Mouse (Mus musculus) hindbrain, embryonic 15.5 days (tissue): Measurements from ENCODE around the gene Nrcam. TPM values are rescaled to one million over a fixed set of nuclear protein-coding genes. Genes with fewer than 3 reads are reported as not detected.

ENCODE experiments used
- ATAC-seq: fragments of 200-750 bp; cut with Nextera tagmentation; 2 replicates; pipeline ENCODE4 v1.8.0; 2017; ENCODE audit warnings: low read depth, moderate number of reproducible peaks, moderate TSS enrichment; ENCODE audit not compliant: low FRiP score
- H3K27ac ChIP-seq: fragments of 300-500 bp; sonication (generic); replicated peaks from 2 replicates; pipeline ENCODE4 v1.5.1; 2015; ENCODE audit warnings: mild to moderate bottlenecking, inconsistent platforms
- H3K27me3 ChIP-seq: fragments of 300-500 bp; sonication (generic); 2 replicates; pipeline ENCODE4 v1.6.1; 2015; ENCODE audit warnings: control low read depth, inconsistent platforms
- H3K36me3 ChIP-seq: fragments of 300-500 bp; sonication (generic); 2 replicates; pipeline ENCODE4 v1.6.1; 2015; ENCODE audit warnings: control low read depth, inconsistent platforms
- H3K4me1 ChIP-seq: fragments of 300-500 bp; sonication (generic); replicated peaks from 2 replicates; pipeline ENCODE4 v1.6.1; 2015; ENCODE audit warnings: control low read depth, inconsistent platforms
- H3K4me2 ChIP-seq: fragments of 300-500 bp; sonication (generic); 2 replicates; pipeline ENCODE4 v1.6.1; 2015; ENCODE audit warnings: moderate library complexity, mild to moderate bottlenecking, inconsistent platforms
- H3K4me3 ChIP-seq: fragments of 300-500 bp; sonication (generic); 2 replicates; pipeline ENCODE4 v1.5.1; 2015; ENCODE audit warnings: mild to moderate bottlenecking, inconsistent platforms
- H3K9ac ChIP-seq: fragments of 300-500 bp; sonication (generic); 2 replicates; pipeline ENCODE4 v1.6.1; 2015; ENCODE audit warnings: inconsistent platforms
- H3K9me3 ChIP-seq: fragments of 300-500 bp; sonication (generic); 2 replicates; pipeline ENCODE4 v1.6.1; 2016; ENCODE audit warnings: control low read depth, inconsistent platforms
- WGBS: fragments of 180-500 bp; shearing (Covaris S2); methylation state at CpG from one replicate; pipeline ENCODE4 v1.1.7; 2015; 5-methylcytosine and 5-hydroxymethylcytosine counted together
- polyA plus RNA-seq: library from polyadenylated mRNA; unstranded; fragments of >200 nt; fragmentation: Nextera tagmentation; extraction: Ambion mirVana; gene quantifications from 2 replicates; pipeline ENCODE4 v1.2.1, GENCODE M21; 2015

The Nrcam gene
- polyA plus RNA-seq, 1 experiment from 2014 or later: 127 TPM

DNA sequence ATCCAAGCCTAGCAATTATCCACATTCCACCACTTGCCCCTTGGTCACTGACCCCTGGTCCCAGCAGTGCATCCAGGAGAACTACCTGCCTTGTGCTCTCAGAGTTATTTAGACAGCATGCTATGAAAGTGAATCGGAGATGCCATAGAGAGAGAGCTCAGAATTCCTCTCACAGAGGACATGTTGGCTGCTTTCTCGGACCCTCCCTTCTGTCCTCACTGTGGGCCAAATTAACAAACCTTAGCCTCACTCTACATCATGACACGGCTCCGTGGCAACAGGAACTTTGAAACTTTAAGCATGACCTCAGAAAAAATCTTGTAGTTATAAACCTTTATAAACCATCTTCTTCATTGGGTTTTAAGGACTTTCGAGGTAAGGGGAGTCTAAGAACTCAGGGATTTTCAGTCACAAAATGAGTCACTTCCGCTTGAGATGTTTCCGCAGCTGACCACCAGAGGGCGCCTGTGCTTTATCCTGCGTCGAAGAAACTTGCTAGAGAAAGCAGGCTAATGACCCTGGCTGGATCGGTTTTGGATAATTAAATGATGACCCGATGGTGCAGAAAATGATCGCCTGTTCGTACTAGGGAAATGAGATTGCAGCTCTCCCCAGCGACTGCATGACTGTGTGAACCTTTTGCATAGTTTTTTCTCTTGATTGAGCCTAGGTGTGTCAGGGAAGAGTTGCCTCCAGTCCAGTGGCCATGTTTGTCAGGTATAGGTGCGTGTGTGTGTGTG is 272.9 kb downstream of the Nrcam start:
- ATAC-seq: peak; percentile 75; the same call in 1 of the 2 replicates
- H3K4me1 ChIP-seq: no peaks in the 10 kb centered on the region
- H3K36me3 ChIP-seq: 0 out of 2 replicates have a peak, but pooled peaks cover 9% of the 10 kb centered on the region
- H3K4me3 ChIP-seq: no peak overlapping the region
- no peak overlapping the region for H3K9ac ChIP-seq
- H3K27me3 ChIP-seq: no peaks in the 10 kb centered on the region
- WGBS: 34% methylated on average over 16 of the region's 16 CpGs
- no peak overlapping the region; the same call in 1 of the 2 replicates for H3K27ac ChIP-seq
- H3K4me2 ChIP-seq: no peak overlapping the region
- H3K9me3 ChIP-seq: no peaks in the 10 kb centered on the region

DNA sequence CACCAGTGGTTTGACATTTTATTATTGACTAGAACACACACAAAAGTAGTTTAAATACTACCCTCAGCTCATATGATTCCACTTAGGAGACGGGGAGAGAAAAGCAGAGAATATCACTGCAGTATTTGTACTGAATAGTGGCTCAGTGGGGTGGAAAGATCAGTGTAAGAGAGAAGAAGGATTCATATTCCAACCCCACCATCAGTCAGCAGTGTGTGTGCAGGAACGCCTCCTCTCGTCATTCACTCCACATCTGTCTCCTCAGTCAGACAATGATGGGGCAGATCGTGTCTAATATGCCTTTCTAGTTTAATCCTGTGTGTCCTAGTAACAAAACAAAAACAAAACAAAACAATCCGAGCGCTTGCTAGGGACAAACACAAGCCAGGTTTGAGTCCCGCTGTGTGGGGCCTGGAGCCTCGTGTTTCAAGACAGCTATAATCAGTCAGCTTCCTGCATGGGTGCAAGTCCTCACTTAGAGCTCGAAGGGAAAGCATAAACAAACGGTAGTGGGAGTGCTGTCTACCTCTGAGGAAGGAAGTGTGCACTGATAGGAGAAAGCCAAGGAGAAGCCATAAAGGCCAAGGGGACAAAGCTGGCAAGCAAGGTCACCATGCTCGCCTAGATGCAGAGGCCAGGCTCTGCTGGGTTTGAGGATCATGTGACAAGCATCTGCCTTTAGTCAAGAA is 273.7 kb downstream of the Nrcam start:
- no peaks in the 10 kb centered on the region for H3K9me3 ChIP-seq
- no peak overlapping the region; the same call in 1 of the 2 replicates for H3K27ac ChIP-seq
- no peak overlapping the region for H3K4me2 ChIP-seq
- peak; percentile 54; the same call in 1 of the 2 replicates for ATAC-seq
- H3K4me1 ChIP-seq: no peaks in the 10 kb centered on the region
- H3K9ac ChIP-seq: no peak overlapping the region
- 0 out of 2 replicates have a peak, but pooled peaks cover 9% of the 10 kb centered on the region for H3K36me3 ChIP-seq
- H3K27me3 ChIP-seq: no peaks in the 10 kb centered on the region
- 58% methylated on average over 11 of the region's 11 CpGs for WGBS
- H3K4me3 ChIP-seq: no peak overlapping the region

GRCm38 (mm10) chr12:44602958-44603331 is 274.3 kb downstream of the Nrcam start:
- Histone ChIP-seq H3K4me2 (no peak overlapping the region), H3K4me1 (no peaks in the 10 kb centered on the region), H3K27ac (no peak overlapping the region), H3K36me3 (0 out of 2 replicates have a peak, but pooled peaks cover 9% of the 10 kb centered on the region), H3K4me3 (no peak overlapping the region), H3K9me3 (no peaks in the 10 kb centered on the region), H3K9ac (no peak overlapping the region), H3K27me3 (no peaks in the 10 kb centered on the region)
- no peak for ATAC-seq
- WGBS: 86% methylated on average over 5 of the region's 5 CpGs

DNA sequence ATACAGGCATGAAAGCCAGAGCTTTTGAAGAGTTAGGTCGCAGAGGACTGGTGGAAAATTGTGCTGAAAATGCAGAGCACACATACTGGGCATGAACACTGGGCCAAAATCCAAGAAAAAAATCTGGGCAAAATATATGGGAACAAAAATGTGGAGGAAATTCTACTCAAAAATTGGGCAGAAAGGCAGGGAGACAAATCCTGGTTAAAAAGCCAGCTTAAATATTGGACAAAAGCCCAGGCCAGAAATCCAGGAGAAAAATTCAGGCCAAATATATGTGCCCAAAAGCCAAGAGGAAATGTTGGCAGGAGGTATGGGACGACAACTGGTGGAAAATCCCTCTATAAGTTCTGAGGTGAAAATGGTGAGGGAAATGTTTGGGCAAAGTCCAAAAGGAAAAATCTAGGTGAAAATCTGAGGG is 288.3 kb downstream of the Nrcam start:
- Histone ChIP-seq H3K27me3 (no peaks in the 10 kb centered on the region), H3K4me1 (no peaks in the 10 kb centered on the region), H3K36me3 (no peaks in the 10 kb centered on the region), H3K9ac (no peak overlapping the region), H3K4me3 (no peak overlapping the region), H3K27ac (no peak overlapping the region), H3K9me3 (no peaks in the 10 kb centered on the region), H3K4me2 (no peak overlapping the region)
- ATAC-seq: no peak
- WGBS: 63% methylated on average over 2 of the region's 2 CpGs

DNA sequence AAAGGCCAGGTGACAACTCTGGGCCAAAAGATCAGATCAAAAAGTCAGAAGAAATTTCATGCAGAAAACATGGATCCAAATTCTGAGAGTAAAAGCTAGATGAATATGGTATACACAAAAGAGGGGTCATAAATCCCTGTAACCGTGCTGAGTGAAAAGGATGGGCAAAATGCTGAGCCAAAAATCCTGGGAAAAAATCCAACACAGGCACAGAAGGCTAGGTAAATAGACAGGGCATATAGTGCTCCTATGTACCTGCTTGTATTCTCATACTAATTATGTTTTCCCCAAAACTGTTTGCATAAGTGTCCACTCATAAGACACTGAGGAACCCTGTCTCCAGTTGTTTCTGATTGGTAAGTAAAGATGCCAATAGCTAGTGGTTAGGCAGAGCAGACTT is 288.8 kb downstream of the Nrcam start:
- H3K4me2 ChIP-seq: no peak overlapping the region
- H3K27me3 ChIP-seq: no peaks in the 10 kb centered on the region
- H3K9me3 ChIP-seq: no peaks in the 10 kb centered on the region
- no peak overlapping the region for H3K4me3 ChIP-seq
- H3K9ac ChIP-seq: no peak overlapping the region
- no peak for ATAC-seq
- no peaks in the 10 kb centered on the region for H3K36me3 ChIP-seq
- H3K27ac ChIP-seq: no peak overlapping the region
- no peaks in the 10 kb centered on the region for H3K4me1 ChIP-seq
- WGBS: 71% methylated on average over 1 of the region's 1 CpGs

DNA sequence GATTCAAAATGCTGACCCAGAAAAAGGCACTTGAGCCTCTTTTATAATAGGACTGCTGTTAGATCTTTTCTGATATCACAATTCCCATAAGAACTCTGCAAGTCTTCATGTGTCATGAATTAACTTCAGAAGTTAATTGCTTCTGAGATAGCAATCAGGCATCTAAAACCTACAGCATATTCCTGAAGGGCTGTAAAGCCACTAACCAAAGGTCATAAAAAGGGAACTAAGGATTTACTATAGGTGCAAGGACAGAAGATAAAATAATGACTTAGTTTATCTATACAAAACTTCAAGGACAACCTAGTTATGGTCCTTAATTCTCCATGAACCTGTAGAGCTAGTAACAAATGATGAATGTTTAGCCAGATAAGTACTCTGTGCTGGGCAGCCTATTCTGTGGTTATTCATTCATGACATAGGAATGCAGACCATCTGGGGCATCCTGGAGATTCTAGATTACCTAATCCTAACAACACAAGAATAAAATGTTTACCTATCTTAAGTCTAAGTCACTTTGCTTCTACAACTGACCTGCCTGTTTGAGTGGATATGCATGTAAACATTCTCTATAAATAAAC is 310.7 kb downstream of the Nrcam start:
- H3K9me3 ChIP-seq: no peaks in the 10 kb centered on the region
- H3K27ac ChIP-seq: no peak overlapping the region
- no peaks in the 10 kb centered on the region for H3K36me3 ChIP-seq
- no peak overlapping the region for H3K4me3 ChIP-seq
- no peak for ATAC-seq
- no peak overlapping the region for H3K9ac ChIP-seq
- no peaks in the 10 kb centered on the region for H3K4me1 ChIP-seq
- no peaks in the 10 kb centered on the region for H3K27me3 ChIP-seq
- no peak overlapping the region for H3K4me2 ChIP-seq

DNA sequence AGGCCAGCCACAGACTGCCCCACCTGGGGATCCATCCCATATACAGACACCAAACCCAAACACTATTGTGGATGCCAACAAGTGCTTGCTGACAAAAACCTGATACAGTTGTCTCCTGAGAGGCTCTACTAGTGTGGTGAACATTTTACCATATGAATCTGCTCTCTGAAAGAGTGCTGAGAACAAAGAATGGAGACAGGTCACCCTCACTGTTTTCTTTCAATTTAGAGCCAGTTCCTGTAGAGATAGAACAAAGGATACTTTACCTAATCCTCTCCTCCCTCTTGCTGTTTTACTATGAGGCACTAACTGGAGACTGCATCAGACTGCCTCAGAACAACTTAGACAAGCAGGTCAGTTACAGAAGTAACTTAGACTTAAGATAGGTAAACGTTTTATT is 311.9 kb downstream of the Nrcam start:
- ATAC-seq: no peak
- WGBS: 26% methylated on average over 1 of the region's 1 CpGs

More for the DNA sequence above, 311.9 kb downstream of the Nrcam start:
- Histone ChIP-seq H3K27ac (no peak overlapping the region), H3K27me3 (no peaks in the 10 kb centered on the region), H3K36me3 (no peaks in the 10 kb centered on the region), H3K4me3 (no peak overlapping the region), H3K9ac (no peak overlapping the region), H3K4me2 (no peak overlapping the region), H3K4me1 (no peaks in the 10 kb centered on the region), H3K9me3 (no peaks in the 10 kb centered on the region)

Other genes with a start within 250 kb of the Nrcam start
- 32.3 and 32.8 TPM in 2 replicates for gene Dnajb9, start 118.6 kb upstream of the Nrcam start, polyA plus RNA-seq
- 125 and 126 TPM in 2 replicates for gene Pnpla8, start 107.5 kb upstream of the Nrcam start, polyA plus RNA-seq